Mouse (Mus musculus) heart, postnatal 0 days (tissue): ENCODE data around the gene Ubr2.

ENCODE experiments used
- CTCF ChIP-seq: IDR thresholded peaks from 2 replicates; pipeline ENCODE4 v1.5.1; 2016; ENCODE audit warnings: antibody characterized with exemption, control low read depth, low read depth
- EP300 ChIP-seq: IDR thresholded peaks from 2 replicates; pipeline ENCODE4 v1.6.1; 2016; ENCODE audit warnings: antibody characterized with exemption, low read depth

DNA sequence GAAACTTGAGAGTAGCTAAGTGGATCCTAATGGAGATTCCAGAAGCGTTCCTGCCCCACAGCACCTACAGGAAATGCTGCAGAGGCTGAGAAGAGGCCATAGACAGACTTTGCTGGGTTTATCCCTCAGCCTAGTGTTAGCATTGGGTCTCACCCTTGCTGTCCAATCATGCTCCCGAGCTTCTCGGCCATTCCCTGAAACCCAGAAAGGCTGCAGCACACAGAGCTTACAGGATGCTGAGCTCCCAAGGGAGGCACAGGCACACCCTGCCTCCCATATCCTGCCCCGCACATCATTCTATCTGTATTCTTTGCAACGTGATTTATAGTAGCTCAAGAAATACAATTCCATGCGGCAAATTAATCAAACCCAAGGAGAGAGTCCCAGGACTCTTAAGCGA lies 13.9 kb downstream of the Ubr2 start:
- TF ChIP-seq CTCF (no peak), EP300 (no peak)
